Mouse (Mus musculus) adrenal gland, postnatal 10 days (tissue): Measurements from ENCODE around the gene 1700021F05Rik. TPM values are rescaled to one million over a fixed set of nuclear protein-coding genes. Genes with fewer than 3 reads are reported as not detected.

Source experiments
- DNase-seq: peaks from one replicate; pipeline ENCODE4 v3.0.0; 2021; ENCODE audit warnings: mixed read lengths
- long read RNA-seq, 2 experiments: library from polyadenylated mRNA; stranded (forward); transcript quantifications; one replicate each; pipeline ENCODE4 v2.0.0; 2021
- total RNA-seq, 2 experiments: library from RNA; stranded (reverse); gene quantifications; 2 replicates each; pipeline ENCODE4 v1.2.3; 2021

Gene 1700021F05Rik
- total RNA-seq, result 100 to 1,000 TPM in 1 of 2 experiments, 10 to 100 TPM in 1; 94.1 to 111 TPM
- long read RNA-seq, experiment 1, transcript 1700021F05Rik-202 (4 exons, 860 nt), result major isoform, 83 of 135 reads
- long read RNA-seq, experiment 1, partial matches to known transcripts, result 46 of 135 reads
- long read RNA-seq, experiment 1, other reads (novel, unspliced or antisense), result 4 of 135 reads
- long read RNA-seq, experiment 2, transcript 1700021F05Rik-202 (4 exons, 860 nt), result major isoform, 58 of 114 reads
- long read RNA-seq, experiment 2, partial matches to known transcripts, result 53 of 114 reads
- long read RNA-seq, experiment 2, other reads (novel, unspliced or antisense), result 3 of 114 reads

DNA sequence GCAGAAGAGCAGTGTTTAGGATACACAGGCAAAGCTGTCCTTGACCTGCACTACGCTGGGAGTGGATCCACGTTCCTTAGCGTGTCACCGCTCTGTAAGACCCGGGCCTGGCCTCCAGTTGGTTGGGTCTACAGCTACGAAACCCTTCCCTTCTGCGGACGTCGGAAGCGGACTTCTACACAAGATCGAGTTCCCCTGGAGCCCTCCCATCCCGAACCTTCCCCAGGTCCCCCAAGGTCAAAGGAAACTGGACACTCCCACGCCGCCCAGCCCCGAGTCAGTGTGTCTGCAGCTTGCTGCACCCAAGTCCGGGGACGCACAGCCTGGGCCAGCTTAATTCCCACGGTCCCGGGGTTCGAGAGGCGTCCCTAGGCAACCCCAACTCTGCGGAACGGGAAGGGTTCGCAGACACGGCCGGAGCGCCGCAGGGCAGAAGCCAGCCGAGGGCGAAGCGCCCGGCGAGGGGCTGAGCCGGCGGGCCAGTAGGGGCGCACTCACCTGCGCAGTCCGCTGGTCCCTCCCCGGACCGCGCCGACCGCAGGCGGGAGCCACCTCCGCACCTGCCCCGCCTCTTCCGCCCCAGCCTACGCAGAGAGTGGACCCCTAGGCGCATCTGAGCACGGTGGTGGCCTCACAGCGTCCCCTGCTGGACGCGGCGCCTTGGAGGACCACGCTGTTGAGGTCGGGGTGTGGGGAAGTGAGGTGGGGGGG lies at the start of gene 1700021F05Rik:
1700021F05Rik (minus strand) TSS at position 553 of the 711 bp plus-strand sequence.
- DNase-seq, result peak; percentile 98

GRCm38 (mm10) chr10:43588470-43589177 lies 47.8 kb upstream of the 1700021F05Rik start:
- no peak for DNase-seq

- no peak for DNase-seq
Measured at GRCm38 (mm10) chr10:43584538-43584937, 43.7 kb upstream of the 1700021F05Rik start.

- DNase-seq, result no peak
Measured at GRCm38 (mm10) chr10:43581260-43581659, 40.5 kb upstream of the 1700021F05Rik start.

DNA sequence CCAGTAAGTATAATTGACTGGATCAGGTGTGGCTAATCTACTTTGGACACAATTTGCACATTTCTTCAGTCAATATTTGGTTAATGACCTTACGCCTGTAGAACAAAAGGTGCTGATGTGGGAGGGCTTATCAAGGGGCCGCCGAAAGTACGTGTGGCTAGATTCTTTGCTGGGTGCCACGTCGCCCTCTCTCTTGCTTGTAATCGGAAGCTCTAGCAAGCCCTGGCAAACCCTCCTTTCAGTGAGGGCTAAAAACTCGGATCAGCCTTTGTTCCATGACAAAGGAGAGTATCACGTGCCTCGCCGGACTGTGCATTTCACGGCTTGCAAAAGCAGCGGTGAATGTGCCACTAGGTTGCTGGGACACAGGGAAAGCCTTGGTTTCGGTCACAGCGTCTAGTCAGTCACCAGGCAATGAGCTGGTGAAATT lies 39.9 kb upstream of the 1700021F05Rik start:
- peak; percentile 55 for DNase-seq

- DNase-seq, result peak; percentile 56
Measured at GRCm38 (mm10) chr10:43579381-43580261, 38.8 kb upstream of the 1700021F05Rik start.

DNA sequence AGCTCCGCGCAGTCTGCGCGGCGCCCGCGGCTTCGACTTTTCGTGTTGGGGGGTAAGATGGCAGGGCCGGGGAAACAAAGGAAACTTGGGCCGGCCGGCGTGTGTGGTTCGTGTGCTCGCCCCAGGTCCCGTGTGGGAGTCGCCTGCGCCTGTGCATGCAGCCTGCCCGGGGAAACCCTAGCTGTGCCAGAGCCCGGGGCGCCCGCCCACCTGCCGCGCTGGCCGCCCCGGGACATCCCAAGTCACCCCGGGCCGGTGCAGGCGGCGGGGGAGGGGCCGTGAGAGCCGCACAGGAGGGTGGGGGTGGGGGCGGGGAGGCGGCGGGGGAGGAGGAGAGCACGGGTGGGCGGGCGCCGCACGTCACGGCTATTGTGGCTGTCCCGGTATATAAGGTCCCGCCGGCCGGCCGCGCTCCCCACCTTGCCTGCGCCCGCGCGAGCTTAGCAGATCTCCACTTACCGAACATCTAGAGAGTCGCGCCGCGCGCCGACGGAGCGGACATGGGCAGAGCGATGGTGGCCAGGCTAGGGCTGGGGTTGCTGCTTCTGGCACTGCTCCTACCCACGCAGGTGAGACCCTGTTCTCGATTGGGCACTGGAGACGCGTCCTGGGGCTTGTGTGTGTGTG lies 38.1 kb upstream of the 1700021F05Rik start:
- peak; percentile 84 for DNase-seq

DNA sequence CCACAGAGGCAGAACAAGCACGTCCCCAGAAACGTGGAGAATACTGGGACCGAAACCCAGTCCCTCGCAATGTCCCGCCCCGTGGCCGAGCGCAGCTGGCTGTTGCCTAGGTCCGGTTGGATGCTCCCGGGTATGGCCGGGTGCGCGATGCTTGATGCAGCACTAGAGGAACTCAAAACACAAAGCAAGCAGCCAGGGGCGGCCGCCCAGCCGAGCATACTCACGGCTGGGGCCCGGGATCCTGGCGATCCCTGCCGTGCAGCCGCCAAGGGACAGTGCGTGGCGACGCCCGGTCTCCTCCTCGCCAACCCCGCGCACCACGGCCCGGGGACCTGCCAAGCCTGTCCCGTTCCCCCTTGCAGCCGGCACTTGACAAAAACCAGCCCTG lies 37.6 kb upstream of the 1700021F05Rik start:
- peak; percentile 71 for DNase-seq

GRCm38 (mm10) chr10:43577997-43578331 lies 37.2 kb upstream of the 1700021F05Rik start, which contains the start of gene Cd24a:
Gene Cd24a (plus strand): TSS chr10:43578284.
- no peak for DNase-seq

DNA sequence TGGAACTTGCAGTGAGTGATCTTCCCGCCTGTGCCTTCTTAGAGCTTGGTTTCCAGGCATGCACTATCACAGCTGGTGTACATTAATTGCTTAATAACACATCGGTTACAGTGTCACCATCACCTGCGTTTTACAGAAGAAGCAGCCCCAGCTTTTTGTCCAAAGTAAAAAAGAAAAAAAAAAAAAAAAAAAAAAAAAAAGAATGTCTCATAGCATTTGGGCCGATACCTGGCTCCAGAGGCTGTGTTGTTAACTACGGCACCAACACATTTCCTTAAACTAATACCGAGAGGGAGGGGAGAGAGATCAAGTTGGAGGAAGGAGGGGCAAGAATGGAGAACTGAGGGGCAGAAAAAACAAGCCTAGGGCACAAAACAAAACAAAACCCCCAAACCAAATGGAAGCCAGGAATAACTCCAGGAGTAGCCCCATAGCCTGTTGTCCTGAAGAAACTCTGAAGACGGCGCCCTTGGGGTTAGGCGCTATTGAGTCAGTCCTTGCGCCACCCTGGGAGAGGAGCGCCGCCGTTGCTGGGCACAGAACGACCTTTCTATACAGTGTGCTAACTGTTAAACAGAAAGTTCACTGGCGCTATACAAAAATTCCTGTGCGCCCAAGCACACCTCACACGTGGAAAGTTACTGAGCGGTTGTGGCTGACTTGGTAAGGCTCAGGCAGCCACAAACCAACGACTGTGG lies 36.7 kb upstream of the 1700021F05Rik start:
- peak; percentile 55 for DNase-seq

GRCm38 (mm10) chr10:43574956-43575355 lies 34.2 kb upstream of the 1700021F05Rik start:
- peak; percentile 89 for DNase-seq

GRCm38 (mm10) chr10:43574352-43574751 lies 33.6 kb upstream of the 1700021F05Rik start:
- no peak for DNase-seq

GRCm38 (mm10) chr10:43561311-43561710 lies 20.5 kb upstream of the 1700021F05Rik start:
- no peak for DNase-seq

DNA sequence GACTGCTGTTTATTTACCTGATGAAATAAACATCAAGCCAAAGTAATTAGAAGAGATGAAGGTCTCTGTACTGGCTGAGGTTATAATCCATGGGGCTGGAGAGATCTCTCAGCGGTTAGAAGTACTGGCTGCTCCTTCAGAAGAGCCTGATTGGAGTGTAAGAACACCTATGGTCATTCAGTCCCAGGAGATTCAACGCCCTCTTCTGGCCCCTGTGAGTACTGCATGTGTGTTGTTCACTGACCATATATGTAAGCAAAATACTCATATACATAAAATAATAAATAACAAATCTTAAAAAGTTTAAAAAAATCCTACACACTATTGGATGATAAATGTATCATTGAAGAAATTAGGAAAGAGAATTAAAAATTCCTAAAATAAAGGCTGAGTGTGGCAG lies 20.0 kb upstream of the 1700021F05Rik start:
- DNase-seq, result no peak

DNA sequence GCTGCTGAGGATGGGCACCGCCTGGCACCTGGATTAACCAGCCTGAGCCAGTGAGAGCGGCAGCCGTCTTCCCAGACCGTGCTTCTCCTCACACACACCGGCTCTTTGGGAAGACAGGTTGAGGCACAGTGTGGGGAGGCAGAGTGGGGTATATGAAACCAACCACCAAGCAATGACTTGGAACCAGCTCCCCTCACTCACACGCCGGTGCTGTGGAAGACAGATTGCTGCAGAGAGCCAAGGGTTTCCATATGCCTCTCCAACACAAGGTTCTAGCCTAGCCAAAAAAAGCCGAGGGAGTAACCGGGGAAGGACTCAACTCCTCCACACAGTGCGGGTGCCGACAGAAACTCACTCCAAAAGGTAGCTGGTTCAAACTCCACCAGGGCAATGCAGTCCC lies 18.5 kb upstream of the 1700021F05Rik start:
- DNase-seq, result no peak

DNA sequence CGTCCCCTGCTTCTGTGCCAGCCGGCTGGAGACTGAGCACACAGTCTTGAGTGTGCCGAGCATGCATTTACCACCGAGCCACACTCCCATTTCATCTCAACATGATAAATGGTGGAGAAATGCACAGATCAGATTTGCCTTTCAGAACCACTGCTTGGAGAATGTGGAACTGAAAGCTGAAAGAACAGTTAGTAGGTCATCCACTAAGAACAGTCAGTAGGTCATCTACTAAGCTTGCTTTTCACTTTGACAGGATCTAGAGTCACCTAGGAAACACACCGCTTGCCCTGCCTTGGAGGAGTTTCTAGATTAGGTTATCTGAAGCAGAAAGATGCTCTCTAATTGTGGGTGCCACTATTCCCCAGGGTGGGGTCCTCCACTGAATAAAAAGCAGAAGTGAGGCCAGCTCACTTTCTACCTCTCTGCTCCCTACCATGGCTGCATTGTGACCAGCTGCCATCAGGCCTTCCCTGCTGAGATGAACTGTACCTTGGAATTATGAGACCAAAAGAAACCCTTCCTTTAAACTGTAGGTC lies 16.9 kb upstream of the 1700021F05Rik start:
- no peak for DNase-seq

- no peak for DNase-seq
Measured at GRCm38 (mm10) chr10:43551388-43551787, 10.6 kb upstream of the 1700021F05Rik start.

DNA sequence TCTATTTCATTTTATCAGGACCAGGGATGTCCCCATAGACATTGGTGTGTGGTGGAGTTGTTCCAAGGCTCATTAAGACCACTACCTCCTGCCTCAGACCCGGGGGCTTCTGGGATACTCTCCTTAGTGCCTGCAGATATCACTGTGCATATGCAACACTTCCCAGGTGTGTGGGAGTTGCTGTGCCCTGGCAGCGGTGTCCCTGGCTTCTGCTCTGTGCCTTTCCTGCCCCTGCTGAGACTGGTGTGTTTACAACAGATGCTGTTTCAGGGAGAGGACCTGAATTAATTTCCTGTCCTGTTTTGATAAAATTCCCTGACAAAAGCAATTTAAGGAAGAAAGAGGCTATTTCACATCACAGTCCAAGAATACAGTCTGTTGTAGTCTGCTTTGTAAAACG lies 10.1 kb upstream of the 1700021F05Rik start:
- DNase-seq, result no peak

- no peak for DNase-seq
Measured at GRCm38 (mm10) chr10:43549411-43549810, 8.6 kb upstream of the 1700021F05Rik start.

- DNase-seq, result no peak
Measured at GRCm38 (mm10) chr10:43541153-43541544, 355 bp upstream of the 1700021F05Rik start.
